Mouse (Mus musculus): ENCODE data around the gene Magea1. TPM values are rescaled to one million over a fixed set of nuclear protein-coding genes. Genes with fewer than 3 reads are reported as not detected.
"Not testable (repeated sequence)": the region's sequence is repeated elsewhere in the genome, so short reads cannot be mapped to it uniquely, and the experiment has no call there.

Magea1 gene
- not detected for polyA plus RNA-seq (2021)

GRCm38 (mm10) chrX:155089693-155090092, at the start of gene Magea1:
Gene Magea1 (minus strand): TSS chrX:155089793.
- CTCF ChIA-PET; ATAC-seq; in situ Hi-C loops (cut with MboI; ENCODE audit: low pct_unique_long_range_greater_than_20kb); DNase-seq (ENCODE audit: low read depth, low spot score); POLR2A ChIA-PET; H3K27me3 ChIP-seq: not testable (repeated sequence)

GRCm38 (mm10) chrX:155128312-155128711, 38.7 kb upstream of the Magea1 start, which contains the start of gene Cldn34b2:
Gene Cldn34b2 (minus strand): TSS chrX:155128412.
- POLR2A ChIA-PET; CTCF ChIA-PET; H3K27me3 ChIP-seq; DNase-seq (ENCODE audit: low read depth, low spot score); ATAC-seq; in situ Hi-C loops (cut with MboI; ENCODE audit: low pct_unique_long_range_greater_than_20kb): not testable (repeated sequence)

GRCm38 (mm10) chrX:155098024-155098423, 8.4 kb upstream of the Magea1 start:
- POLR2A ChIA-PET = no interaction called here
- CTCF ChIA-PET = interaction anchor here (1.0 kb wide), 2 partner anchors 221 to 278 kb away, joined by 3 read pairs; no protein-coding TSS in a partner anchor
- TF ChIP-seq CTCF (IDR thresholded peaks at IDR 0.05) = peak; percentile 39
- ATAC-seq = no peak
- in situ Hi-C loops (cut with MboI; ENCODE audit: low pct_unique_long_range_greater_than_20kb) = loop anchor here (5.0 kb wide), 1 partner anchor 219 kb away; no protein-coding TSS in a partner anchor
- no peak for DNase-seq (ENCODE audit: low read depth, low spot score)
- H3K27me3 ChIP-seq = peaks cover 3% of the 10 kb centered on the region

GRCm38 (mm10) chrX:155093566-155093965, 4.0 kb upstream of the Magea1 start, which contains the start of gene Magea2:
Gene Magea2 (minus strand): TSS chrX:155093666.
- CTCF ChIA-PET; in situ Hi-C loops (cut with MboI; ENCODE audit: low pct_unique_long_range_greater_than_20kb); ATAC-seq; DNase-seq (ENCODE audit: low read depth, low spot score); H3K27me3 ChIP-seq: not testable (repeated sequence)
- POLR2A ChIA-PET = interaction anchor here (0.6 kb wide), 1 partner anchor 473 kb away, joined by 4 read pairs; no protein-coding TSS in a partner anchor

GRCm38 (mm10) chrX:155063045-155063444, 26.5 kb downstream of the Magea1 start, which contains the start of gene Magea5:
Gene Magea5 (minus strand): TSS chrX:155063145.
- H3K27me3 ChIP-seq; CTCF ChIA-PET; ATAC-seq; POLR2A ChIA-PET; in situ Hi-C loops (cut with MboI; ENCODE audit: low pct_unique_long_range_greater_than_20kb); DNase-seq (ENCODE audit: low read depth, low spot score): not testable (repeated sequence)

Other genes starting within 250 kb of the Magea1 start
- not detected for gene Cldn34b1, start 199.5 kb downstream of the Magea1 start, polyA plus RNA-seq (2021)
- gene Magea6, start 153.8 kb downstream of the Magea1 start, polyA plus RNA-seq (2021) = not detected
- not detected for gene Magea3, start 140.3 kb downstream of the Magea1 start, polyA plus RNA-seq (2021)
- gene Magea8, start 93.9 kb downstream of the Magea1 start, polyA plus RNA-seq (2021) = not detected
- not detected for gene Magea5, start 26.6 kb downstream of the Magea1 start, polyA plus RNA-seq (2021)
- gene Magea2, start 3.9 kb upstream of the Magea1 start, polyA plus RNA-seq (2021) = not detected
- gene Cldn34b2, start 38.6 kb upstream of the Magea1 start, polyA plus RNA-seq (2021) = not detected
- 399 TPM for gene Sat1, start 126.7 kb upstream of the Magea1 start, polyA plus RNA-seq (2021)
- gene Acot9, start 172.7 kb upstream of the Magea1 start, polyA plus RNA-seq (2021) = 176 TPM